Mouse (Mus musculus) gastrocnemius, postnatal 4 days (tissue): ENCODE data around the gene Asic4. TPM values are rescaled to one million over a fixed set of nuclear protein-coding genes. Genes with fewer than 3 reads are reported as not detected.

Source experiments
- DNase-seq, 2 experiments: peaks; one replicate each; pipeline ENCODE4 v3.0.0; 2021 to 2022; ENCODE audit warnings: low spot score in 2 of 2, mixed read lengths in 2 of 2
- total RNA-seq, 2 experiments: library from RNA; stranded (reverse); gene quantifications; 2 replicates each; pipeline ENCODE4 v1.2.3; 2021

Gene Asic4
- total RNA-seq, 2 experiments from 2014 or later, result 0.13 TPM; not detected in 1

DNA sequence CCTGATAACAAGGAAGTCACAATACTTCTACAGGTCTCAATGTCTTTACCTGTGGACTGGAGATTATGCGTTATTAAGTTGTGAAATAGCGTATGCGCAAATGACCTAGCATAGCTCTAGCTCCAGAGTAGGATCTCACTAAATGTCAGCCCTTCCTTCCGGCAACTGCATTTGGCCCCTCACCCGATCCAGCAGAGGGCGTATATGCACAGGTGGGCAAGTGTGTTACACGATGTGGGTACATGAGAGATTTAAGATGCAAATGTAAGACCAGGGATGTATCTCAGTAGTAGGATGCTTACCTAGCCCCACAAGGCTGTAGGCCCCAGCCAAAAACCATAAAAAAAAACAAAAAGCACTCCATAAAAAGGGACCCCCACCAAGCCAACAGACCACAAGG is 49.2 kb downstream of the Asic4 start:
- no peak for DNase-seq

DNA sequence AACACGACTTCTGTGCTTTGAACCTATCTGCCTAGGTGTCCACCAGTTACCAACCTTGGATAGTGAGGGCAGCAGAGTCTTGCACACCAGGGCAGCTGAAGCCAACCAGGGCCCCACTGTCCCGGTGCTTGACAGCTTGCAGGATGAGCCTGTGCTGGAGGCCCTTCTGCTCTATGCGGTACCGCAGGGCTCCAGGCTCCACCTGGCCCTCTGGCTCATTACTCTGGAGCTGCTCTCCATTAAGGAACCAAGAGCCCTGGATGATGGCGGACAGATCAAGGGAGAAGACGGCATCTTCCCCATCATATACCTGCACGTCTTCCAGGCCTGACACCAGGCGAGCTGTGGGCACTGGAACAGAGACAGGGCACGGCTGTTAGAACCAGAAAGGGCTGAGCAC is 51.7 kb downstream of the Asic4 start:
- DNase-seq, result no peak

DNA sequence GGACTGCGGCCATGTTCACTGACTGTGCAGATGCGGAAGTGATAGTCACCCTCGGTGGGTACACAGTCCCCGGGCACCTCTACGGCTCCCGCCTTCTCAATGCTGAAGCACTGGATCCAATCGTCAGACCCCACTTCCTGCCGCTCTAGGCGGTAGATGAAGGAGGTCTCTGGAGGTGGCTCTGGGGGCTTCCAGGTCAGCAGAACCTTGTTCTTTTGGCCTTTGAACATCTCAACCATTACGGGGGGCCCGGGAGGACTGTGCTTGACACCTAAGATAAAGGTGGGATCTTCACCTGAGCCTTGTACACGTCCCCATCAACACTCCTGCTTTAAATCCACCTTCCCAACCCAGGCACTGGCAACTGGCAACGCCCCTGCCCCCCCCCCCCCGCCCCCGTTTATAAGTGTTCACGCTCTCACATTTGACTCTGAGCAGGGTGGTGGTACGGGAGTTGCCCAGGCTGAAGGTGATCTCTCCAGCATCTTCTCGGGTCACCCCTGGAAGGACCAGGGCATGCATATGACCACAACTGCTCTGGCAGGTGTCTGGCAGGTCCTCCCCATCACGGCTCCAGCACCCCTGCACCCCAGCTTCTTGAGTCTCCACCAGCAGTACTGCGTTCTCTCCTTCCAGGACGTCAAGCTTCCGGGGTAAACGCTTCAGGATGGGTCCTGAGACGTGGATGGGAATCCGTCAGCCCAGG is 52.9 kb downstream of the Asic4 start:
- DNase-seq, result no peak

DNA sequence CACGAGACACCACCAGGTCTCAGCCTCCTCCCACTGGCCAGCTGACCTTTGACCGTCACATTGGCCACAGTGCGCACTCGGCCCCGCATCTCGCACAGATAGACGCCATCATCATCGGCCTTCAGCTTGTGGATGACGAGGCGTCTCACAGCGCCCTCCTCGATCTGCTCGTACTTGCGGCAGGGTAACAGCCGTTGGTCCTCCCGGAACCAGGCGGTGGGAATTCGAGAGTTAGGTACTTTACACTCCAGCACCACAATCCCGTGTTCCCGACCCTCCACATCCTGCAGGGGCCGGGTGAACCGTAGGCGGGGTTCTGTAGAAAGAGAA is 53.4 kb downstream of the Asic4 start:
- DNase-seq, result no peak

DNA sequence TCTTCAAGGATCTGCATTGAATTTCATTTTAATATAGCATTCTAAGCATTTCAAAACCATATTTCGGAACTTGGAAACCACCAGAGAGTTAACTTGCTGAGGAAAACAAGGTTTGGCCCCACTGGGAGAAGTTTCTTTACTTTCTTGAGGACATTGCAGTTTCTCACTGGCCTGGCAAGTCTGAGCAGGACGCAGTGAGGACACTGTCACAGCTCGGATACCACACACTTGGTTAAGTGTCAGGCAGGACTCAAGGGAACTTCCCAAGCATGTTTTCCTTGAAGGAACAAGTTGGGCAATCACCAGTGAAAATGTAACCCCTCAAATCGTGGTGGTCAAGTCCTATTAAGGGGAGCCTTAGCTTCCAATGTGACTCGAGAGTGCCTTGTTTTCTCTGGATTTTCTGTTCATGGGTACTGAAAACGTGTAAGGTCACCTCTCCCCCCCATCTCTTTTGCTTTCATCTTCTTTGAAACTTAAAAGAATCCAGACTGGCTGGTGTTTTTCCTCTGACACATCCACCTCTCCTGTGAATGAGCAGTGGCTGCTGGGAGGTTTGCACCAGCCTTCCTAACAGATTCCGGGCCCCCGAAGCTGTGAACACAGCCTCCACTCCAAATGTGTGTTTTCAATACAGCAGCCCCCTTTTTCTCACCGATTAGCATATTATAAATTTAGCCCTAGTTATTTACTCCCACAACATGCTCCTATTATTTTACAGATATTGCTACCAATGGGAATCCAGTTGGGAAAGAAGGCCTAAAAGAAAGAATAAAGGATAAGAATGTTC is 54.2 kb downstream of the Asic4 start:
- no peak for DNase-seq

DNA sequence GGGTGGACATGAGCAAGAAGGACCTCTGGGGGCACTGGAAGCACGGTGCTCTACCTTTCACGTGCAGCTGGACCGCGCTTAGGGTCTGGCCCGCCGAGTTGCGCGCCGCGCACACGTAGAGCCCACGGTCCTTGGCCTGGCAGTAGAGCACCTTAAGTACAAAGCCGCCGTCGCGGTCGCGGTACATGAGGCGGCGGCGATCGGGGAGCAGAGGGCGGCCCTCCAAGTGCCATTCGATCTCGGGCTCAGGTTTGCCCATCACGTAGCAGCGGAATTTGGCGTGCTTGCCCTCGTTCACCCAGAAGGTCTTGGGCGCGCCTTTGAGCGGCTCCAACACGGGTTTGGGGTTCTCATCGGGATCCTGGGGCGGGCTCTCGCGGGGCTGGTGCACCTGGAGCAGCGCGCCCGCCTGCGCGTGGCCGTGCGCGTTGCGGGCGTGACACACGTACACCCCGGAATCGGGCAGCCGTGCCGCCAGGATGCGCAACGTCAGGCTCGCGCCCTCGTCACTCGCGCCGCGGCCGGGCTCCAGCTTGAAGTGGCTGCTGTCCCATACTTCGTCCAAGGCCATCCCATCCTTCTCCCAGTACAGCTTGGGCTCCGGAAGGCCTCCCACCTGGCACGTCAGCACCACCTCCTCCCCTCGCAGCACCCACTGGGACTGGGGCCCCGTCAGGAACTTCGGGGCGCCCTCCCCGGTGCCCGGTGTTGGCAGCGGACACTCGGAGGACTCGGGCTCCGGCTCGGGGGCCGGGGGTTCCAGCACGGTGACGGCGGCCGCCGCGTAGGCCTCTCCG is 55.1 kb downstream of the Asic4 start:
- peak; percentile 59 to 76 for DNase-seq

DNA sequence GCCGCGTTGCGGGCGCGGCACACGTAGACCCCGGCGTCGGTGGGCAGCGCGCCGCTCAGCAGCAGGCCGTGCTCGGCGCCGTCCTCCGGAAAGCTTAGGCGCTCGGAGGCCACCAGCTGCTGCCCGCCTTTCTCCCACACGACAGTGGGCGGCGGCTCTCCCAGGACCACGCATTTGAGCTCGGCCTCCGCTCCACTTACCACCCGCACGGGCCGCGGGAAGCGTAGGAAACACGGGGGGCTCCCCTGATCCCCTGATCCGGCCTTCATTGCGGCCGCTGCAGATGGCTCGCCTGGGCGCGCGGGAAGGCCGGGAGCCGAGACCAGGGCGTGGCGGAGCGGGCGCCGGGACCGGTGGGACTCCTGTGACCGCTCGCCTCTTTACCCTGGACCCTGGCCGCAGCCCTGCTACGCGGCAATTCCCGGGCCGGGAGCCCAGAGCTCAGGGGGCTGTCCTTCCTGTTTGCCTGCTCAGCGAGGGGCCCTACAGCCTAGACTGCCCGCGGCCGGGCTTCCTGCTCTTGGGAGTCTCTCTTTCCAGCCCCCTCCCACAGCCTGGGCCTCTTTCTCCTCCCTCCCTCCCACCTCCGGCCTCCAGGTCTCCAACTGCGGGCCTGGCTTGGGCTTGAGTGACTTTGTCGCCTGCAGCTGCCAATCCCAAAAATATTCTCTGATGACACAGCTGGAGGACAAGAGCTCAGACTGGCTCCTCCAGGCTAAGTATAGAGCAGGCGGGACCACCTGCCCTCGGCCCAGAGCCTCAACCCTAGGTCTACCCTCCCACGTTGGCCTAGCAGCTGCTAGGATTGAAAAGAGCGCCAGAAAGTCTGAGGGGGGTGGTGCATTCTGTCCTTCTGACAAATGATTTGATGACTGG is 56.0 kb downstream of the Asic4 start, which contains the start of gene Obsl1:
Gene Obsl1 (minus strand): TSS at position 497 of the 876 bp plus-strand sequence.
- peak; percentile 78 to 88 for DNase-seq

DNA sequence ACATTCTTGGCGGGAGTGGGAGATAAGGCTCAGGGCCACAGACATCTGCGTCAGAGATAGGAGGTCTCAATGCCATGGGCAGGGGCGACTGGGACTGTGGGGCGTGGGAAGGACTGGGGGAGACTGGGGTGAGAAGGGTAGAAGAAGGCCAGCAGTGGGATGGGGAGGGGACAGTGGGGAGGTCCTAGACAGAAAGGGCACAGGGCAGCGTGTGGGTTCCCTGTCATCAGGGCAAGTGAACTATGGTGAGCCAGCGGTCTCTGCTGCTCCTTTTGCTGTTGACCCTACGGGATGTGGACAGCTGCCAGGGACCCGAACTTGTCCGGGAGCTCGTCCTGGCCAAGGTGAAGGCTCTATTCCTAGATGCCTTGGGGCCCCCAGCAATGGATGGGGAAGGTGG is 56.8 kb downstream of the Asic4 start, which contains the start of gene Inha:
Gene Inha (plus strand): TSS at position 72 of the 400 bp plus-strand sequence.
- no peak for DNase-seq

DNA sequence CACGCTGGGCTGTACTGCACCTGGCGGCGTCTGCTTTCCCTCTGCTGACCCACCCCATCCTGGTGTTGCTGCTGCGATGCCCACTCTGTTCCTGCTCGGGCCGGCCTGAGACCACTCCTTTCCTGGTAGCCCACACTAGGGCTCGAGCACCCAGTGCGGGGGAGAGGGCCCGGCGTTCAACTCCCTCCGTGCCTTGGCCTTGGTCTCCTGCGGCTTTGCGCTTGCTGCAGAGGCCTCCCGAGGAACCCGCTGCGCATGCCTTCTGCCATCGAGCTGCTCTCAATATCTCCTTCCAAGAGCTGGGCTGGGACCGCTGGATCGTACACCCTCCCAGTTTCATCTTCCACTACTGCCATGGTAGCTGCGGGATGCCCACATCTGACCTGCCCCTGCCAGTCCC is 59.4 kb downstream of the Asic4 start:
- no peak for DNase-seq

DNA sequence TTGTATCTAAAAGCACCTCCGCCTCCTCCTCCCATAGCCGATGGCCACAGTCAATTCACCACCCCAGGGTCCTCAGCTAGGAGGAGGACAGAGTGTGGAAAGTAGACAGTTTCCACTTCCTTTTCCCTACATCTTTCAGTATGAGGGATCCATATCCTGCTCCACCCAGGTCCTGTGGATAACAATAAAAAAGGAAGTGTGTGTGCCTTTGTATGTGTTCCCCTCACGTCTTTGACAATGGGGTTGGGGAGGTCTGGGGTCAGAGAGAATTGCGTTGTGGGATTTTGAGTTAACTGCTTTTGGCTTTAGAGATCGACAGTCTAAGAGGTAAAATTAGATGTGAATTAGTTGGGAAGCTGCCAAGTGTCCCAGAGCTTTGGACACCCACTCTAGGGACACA is 59.9 kb downstream of the Asic4 start:
- DNase-seq, result no peak

DNA sequence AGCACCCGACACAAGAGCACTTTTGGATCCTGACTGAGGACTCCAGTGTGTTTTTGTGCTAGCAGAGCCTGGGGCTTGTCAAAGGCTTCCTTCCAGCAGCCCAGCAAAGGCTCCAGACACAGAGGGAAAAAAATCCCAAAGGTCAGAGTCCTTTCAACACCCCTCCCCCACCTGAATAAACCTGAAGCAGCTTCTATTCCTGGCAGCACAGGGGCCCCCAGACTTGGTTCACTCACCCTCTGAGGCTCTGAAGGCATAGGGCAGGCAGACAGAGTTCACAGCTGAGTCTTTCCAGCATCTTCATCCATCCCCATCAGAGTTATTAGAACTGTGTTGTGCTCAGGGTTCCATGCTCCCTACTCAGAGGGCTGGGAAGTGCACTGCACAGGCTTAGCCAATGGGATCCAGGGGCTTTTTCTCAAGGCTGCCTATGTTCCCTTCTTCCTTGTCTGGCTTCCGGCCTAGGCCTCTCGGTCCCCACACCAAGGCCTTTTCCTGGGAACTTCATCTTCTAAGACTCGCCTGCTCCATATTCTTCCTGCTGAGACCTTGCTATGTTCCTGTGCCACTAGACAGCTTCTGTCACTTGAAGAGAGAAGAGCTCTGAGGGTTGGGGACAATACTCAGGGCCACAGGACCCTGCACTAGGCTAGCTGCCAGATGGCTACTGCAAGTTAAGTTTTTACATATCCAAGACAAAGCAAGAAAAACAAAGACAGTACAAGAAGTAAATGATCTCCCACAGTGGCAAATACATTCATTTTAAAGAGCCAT is 61.4 kb downstream of the Asic4 start:
- no peak for DNase-seq

DNA sequence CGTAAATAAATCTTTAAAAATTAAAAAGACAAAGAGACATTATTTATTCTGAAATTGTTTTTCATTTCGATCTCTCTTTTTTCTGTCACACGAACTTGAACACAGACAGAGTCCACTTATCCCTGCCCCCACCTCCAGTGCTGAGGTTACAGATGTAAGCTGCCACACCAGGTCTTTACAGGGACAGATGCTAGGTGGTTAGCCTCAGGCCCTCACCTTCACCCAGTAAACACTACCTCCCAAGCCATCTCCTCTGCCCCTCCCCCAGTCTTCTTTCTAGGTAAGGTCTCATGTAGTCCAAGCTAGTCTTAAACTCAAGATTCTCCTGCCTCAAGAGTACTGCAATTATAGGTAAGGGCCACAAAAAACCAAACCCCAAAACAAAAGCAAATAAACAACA is 62.3 kb downstream of the Asic4 start:
- DNase-seq, result no peak

DNA sequence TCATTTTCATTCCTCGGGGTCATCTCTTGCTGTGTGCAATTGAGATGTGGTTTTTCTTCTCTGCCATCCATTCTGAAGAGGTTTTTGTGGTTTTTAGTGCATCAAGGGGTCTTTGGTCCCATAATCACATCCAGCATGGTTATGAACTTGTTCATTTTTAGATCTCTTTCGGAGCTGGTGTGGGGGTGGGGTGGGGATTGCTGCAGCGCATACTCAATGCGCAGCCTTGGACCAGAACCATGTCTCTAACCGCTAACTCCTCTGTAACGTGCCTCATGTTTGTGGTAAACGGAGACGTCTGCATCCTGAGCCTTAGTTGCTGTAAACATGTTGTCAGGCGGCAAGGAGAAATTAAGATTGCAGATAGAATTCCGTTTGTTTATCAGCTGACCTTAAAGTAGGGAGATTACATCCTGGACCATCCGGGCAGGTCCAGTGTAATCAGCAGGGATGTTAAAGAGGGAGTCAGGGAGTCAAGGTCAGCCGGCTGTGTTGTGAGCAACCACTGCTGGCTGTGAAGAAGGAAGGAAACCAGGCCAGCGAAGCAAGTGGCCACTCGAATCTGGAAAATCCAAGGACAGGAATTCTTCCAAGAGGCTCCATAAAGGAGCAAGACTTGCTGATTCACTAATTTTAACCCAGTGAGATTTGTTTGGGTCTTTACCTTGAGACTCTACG is 66.6 kb downstream of the Asic4 start:
- no peak for DNase-seq

DNA sequence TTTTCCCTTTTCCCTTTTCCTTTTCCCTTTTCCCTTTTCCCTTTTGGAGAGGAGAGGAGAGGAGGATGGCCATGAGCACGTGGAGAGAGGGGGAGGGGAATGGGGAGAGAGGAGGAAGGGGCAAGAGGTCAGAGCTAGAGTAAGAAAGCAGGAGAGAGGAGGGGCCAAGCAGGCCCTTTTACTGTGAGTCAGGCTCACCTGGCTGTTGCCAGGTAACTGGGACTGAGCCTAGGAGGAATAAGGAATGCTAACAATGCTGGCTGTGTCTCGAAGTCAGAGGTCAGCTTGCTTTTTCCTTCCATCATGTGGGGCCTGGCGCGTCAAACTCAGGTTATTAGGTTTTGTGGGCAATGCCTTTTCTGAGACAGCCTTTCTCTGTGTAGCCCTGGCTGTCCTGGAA is 67.7 kb downstream of the Asic4 start:
- no peak for DNase-seq

DNA sequence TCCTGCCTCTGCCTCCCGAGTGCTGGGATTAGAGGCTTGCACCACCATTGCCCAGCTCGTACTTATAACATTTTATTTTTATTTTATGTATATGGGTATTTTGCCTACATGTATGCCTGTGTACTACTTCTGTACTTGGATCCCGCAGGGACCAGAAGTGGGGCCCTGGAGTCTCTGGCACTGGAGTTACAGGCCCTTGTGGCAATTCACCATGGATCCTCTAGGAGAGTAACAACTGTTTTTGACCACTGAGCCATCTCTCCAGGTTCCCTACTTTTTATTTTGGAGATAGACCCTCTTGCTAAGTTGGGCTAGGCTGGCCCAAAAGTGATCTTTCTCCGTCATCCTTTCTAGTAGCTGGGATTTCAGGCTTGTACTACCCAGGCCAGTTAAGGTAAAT is 68.2 kb downstream of the Asic4 start:
- DNase-seq, result no peak

DNA sequence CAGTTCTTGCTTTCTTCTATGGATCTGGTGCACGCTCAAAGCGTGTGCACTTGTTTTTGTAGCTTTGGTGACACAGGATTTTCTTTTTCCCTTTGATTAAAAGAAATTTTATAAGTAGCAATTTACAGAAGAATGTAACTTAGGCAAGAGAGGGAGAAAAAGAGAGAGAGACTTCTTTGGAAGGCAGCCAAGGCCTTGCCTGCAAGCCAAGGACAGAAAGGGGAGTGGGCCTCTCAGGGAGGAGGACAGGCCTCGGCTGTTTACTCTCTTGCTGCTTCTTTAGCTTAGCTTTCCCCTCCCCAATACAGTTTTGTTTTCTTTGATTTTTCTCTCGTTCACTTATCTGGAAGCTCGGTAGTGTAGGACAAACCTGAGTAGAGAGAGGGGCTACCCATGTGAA is 69.3 kb downstream of the Asic4 start:
- DNase-seq, result no peak

DNA sequence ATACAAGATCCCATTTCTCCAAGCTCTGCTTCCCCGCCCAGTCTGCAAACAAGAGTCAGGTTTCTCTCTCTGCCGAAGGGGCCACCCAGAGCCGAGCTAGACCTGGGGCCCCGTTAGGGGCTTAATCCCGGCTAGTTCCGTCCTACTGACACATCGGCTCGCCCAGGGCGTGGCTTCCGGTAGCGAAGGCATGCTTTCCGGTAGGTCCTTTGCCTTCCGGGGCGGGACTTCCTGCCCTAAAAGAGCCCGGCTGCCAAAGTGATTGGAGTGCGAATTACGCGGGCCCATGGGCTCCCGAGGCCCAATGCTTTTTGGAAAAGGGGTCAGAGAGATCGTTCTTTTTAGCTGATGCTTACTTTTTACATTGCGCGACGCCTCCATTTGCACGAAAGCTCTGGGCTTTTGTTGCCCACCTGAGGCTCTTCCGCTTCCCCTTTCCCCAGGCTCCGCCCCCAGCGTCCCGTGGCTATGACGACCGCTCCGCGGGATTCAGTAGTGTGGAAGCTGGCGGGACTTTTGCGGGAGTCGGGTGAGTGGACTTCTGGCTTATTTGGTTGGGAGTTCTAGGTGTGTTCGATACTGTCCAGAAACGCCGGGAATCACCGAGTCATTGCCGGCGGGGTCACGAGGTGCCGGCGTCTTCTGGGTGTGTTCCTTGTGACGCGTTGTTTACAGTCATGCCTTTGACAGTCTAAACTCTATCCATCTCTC is 71.2 kb downstream of the Asic4 start, which contains the start of gene Stk11ip:
Gene Stk11ip (plus strand): TSS at position 209 of the 711 bp plus-strand sequence.
- DNase-seq, result peak; percentile 88 to 96
